Mouse (Mus musculus) urinary bladder, postnatal 36 days (tissue): Measurements from ENCODE around the gene Prune1.
A peak's percentile ranks its signal among the peaks of the same experiment; 100 is the strongest.

Source experiments
- DNase-seq, 2 experiments: peaks; one replicate each; pipeline ENCODE4 v3.0.0; 2022; ENCODE audit warnings: low spot score in 2 of 2, mixed read lengths in 1 of 2

Prune1 gene

GRCm38 (mm10) chr3:95306244-95306643 is 24.4 kb upstream of the Prune1 start:
- no peak for DNase-seq

GRCm38 (mm10) chr3:95301204-95301796 is 19.4 kb upstream of the Prune1 start:
- DNase-seq = no peak

DNA sequence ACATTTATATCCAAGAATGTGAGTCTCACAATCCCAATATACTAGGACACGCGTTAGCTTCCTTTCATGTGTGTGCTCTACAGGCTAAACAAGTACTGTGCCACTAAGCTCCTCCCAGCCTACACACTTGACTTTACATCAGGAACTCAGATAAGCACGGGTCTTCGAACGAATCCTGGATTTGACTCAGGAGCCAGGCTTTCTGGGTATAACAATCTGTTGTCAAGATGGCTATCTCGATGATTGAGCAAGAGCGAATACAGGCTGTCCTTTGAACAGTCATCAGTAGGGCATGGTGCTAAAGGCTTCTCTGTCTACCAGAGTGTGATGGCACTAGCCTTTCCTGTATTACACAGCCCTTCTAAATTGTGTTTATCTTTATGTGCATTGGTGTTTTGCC is 16.1 kb upstream of the Prune1 start:
- no peak for DNase-seq

GRCm38 (mm10) chr3:95296103-95296469 is 14.2 kb upstream of the Prune1 start:
- no peak for DNase-seq

DNA sequence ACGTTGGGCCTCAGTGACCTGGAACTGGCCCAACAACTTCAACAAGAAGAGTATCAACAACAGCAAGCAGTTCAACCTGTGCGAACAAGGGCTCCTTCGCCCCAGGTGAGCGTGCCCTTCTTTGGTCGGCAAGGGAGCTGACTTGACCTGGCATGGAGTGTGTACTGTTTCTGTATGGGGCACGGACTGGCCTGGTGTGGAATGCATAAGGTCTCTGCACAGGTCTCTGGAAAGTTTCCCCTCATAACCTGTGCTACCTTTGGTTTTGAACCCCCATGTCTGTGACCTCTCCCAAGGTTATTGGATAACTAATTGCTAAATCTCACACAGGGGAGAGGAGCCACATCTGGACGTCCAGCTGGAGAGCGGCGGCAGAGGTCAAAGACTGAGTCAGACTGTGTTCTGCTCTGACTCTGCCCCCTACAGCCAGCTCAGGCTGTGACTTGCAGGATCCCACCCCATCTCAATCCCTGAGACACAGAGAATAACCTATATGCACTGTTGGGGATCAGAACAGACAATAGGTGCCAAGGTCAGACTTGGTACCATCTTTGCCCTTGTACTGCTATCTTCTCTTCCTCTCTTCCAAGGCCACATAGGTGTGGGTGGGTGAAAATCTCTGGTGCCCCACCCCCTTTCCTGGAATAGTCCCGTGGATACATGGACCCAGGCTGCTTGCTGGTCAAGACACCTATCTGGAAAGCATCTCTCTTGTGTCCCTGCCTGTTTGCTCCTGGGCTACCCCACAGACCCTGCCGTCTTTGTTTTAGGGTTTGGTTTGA is 13.6 kb upstream of the Prune1 start:
- DNase-seq = no peak

DNA sequence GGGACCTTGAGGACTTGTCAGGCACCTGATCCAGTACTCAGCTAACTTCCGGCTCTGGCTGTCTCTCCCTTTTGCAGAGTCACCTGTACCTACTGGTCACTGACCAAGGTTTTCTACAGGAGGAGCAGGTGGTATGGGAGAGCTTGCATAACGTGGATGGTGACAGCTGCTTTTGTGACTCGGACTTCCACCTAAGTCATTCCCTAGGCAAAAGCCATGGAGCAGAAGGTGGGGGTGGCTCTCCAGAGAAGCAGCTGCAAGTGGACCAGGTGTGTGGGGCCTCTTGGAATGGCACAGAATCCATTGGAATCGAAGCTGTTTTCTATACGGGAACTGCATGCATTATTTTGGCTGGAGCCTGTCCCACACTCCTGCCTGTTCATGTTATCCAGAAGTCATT is 12.8 kb upstream of the Prune1 start:
- DNase-seq = no peak

DNA sequence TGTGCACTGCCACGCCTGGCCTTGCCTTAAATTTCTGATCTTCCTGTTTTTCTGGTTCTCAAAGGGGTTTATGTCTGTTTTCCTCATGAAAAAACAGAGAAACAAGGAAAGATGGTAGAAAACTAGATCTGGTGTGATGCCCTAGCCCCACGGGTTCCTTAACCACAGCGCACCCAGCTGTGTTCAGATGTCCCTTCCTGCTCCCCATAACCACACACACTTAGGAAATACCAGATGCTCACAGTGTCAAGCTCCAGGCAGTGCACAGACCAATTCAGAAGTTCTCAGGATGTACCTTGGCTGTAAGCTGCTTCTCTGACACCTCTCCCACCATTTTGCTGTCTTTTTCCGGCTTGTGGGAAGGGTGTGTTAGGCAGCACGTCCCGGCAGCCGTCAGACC is 12.4 kb upstream of the Prune1 start:
- no peak for DNase-seq

- DNase-seq = no peak
Observed at GRCm38 (mm10) chr3:95293537-95293936, 11.7 kb upstream of the Prune1 start.

- no peak for DNase-seq
Observed at GRCm38 (mm10) chr3:95292899-95293298, 11.0 kb upstream of the Prune1 start.

- no peak for DNase-seq
Observed at GRCm38 (mm10) chr3:95291041-95291440, 9.2 kb upstream of the Prune1 start.

GRCm38 (mm10) chr3:95290156-95290555 is 8.3 kb upstream of the Prune1 start:
- no peak for DNase-seq

DNA sequence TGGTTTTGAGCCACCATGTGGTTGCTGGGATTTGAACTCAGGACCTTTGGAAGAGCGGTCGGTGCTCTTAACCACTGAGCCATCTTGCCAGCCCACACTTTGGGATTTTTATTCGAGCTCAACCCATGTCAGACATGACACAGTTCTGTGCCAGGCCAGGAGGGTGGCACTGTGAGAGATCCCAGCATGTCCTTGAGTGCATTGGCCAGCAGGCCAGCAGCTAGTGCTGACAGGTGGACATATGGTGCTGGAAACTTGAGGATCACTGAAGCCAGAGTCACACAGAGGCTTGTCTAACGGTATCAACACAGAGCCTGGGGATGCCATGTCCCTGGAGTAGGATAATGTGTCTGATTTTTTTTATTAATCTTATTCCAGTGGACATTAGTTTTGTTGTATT is 7.5 kb upstream of the Prune1 start:
- no peak for DNase-seq

DNA sequence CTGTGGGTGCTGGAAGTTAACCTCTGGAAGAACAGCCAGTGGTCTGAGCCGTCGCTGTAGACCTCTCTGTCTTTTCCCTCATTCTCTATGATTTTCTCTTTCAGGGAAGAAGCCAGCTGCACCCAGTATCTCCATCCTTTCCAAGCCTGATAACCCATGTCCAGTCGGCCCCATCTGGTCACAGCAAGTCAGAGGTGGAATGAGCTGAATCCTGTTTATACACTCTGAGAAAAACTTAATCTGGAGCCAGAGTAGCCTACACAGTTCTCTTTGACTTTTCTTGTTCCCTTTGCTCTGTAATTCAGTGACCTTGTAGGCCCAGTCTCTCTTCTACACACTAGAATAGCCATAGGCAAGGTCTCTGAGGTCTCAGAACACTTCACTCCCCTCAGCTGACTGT is 5.7 kb upstream of the Prune1 start:
- no peak for DNase-seq

GRCm38 (mm10) chr3:95286510-95286909 is 4.6 kb upstream of the Prune1 start:
- DNase-seq = no peak

GRCm38 (mm10) chr3:95286011-95286410 is 4.1 kb upstream of the Prune1 start:
- no peak for DNase-seq

DNA sequence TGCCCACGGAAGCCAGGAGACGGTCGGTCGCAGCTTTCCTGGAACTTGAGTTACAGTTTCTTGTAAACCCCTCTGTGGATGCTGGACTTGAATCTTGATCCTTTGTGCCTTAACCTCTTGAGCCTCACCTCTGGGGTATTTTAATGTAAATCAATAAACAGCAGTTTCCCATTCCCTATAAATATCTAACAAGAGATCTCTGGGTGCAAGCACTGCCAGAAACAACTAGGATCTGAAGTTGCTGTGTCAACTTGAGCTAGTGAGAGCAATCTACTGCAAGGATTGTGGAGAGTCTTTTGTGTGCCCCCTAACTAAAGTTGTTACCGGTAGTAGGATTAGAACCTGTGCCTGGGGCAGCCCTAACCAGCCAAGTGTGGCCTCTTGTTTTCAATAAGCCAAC is 3.5 kb upstream of the Prune1 start:
- no peak for DNase-seq

DNA sequence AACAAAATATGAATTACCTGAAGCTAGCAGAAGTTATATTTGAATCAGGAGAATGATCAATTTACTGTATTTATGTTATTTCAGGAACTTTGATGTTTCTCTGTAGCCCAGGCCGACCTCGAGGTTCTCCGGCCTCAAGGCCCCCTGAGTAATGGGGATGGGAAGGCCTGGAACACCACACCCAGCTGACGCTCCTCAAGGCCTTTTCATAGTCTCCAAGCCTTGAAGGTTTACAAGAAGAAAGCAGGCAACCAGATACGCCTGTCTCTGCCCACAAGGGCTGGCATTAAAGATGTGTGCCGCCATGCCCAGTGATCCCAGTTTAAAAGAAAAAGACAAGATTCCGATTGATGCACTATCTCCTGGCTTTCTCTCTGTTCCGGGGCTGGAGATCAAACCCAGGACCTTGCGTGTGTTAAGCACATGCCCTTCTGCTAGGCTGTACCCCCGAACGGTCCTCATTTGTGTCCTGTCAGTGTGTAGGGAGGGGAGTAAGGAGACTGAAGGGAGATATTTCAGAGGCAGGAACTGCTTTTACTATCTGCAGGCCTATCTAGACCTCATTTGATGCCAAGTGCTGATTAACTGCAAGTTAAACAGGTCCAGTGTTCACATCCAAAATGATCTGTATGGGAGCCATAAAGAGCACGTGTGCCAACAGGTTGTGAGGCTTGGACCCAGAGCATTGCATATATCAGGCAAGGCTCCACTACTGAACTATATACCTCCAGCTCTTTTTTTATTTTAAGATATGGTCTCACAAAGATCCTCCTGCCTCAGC is 2.8 kb upstream of the Prune1 start:
- DNase-seq = no peak

GRCm38 (mm10) chr3:95284062-95284461 is 2.2 kb upstream of the Prune1 start:
- DNase-seq = no peak

- no peak for DNase-seq
Observed at GRCm38 (mm10) chr3:95283589-95283941, 1.7 kb upstream of the Prune1 start.

DNA sequence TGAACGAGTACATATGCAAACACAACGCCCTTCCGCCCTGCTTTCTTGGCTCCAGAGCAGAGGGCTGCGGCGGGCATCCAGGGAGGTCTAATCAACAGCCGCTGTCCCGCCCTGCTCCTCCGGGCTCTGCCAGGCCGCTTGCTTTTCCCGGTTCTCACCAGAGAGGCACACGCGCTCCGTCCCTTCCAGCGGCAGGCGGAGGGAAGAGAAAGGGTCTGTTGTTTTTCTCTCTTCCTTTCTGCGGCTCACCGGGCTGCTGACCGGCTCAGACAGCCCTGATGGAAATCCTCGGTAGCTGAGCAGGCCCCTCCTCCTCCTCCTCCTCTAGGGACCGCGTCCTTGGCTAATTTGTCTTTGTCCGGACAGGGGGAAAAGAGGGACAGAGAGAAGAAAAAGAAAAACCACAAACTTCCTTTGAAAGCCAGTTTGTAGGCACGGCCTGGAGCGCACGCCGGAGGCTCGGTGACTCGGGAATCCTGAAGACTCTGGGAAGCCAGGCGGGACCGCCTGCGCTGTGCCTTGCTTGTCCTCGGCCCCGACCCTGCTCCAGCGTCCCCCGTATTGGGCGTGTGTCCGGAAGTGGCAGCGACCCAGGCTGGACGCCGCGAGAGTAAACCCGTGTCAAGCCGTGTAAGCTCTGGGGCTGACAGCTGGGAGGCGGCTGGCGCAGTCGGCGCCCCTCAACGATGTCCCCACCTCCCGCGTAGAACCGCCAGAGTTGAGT is 1.2 kb upstream of the Prune1 start:
- peak; percentile 71 to 83 for DNase-seq

DNA sequence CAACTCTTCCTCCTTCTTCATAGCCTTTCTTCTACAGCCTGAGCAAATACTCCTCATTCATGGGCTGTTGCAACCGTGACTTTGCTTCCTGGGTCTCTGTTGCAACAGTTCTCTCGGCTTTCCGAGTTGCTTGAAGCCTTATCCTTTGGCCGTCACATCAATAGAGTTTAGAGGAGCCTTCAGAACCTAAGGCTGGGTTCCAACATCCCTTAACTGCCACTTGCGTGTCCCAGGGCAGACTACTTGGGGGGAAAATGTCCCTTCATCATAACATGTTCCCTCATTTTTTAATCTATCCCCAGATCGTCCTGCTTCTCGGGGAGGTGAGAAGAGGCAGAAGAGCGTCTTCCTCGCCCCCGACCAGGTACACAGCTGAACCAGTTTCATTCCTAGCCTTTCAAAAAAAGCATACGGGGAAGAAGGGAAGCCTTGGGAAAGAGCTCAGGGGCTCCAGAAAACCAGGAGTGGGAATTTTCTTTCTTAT is 547 bp upstream of the Prune1 start:
- peak in 1 of 2 experiments; percentile 66 for DNase-seq

- DNase-seq = no peak
Observed at GRCm38 (mm10) chr3:95280747-95281146, 1.1 kb downstream of the Prune1 start.
